Mouse (Mus musculus) layer of hippocampus, adult 18-20 months (tissue): ENCODE data around the gene Fos. TPM values are rescaled to one million over a fixed set of nuclear protein-coding genes. Genes with fewer than 3 reads are reported as not detected.
"Not testable (repeated sequence)": the region's sequence is repeated elsewhere in the genome, so short reads cannot be mapped to it uniquely, and the experiment has no call there.

Experiments
- DNase-seq, 2 experiments: peaks; one replicate each; pipeline ENCODE4 v3.0.0; 2022; ENCODE audit warnings: low spot score in 2 of 2
- total RNA-seq, 2 experiments: library from RNA; stranded (reverse); gene quantifications; 2 replicates each; pipeline ENCODE4 v1.2.3; 2021

Gene Fos
- total RNA-seq, 2 experiments from 2014 or later = 26.1 to 28.2 TPM

GRCm38 (mm10) chr12:85521101-85521500 is 47.4 kb downstream of the Fos start:
- DNase-seq = no peak

GRCm38 (mm10) chr12:85521673-85522072 is 48.0 kb downstream of the Fos start:
- no peak for DNase-seq

- no peak for DNase-seq
Observed at GRCm38 (mm10) chr12:85522631-85523388, 49.1 kb downstream of the Fos start.

- DNase-seq = no peak
Observed at GRCm38 (mm10) chr12:85523421-85524192, 49.9 kb downstream of the Fos start.

GRCm38 (mm10) chr12:85524193-85524858 is 50.6 kb downstream of the Fos start:
- peak in 1 of 2 experiments; percentile 42 for DNase-seq

- DNase-seq = not testable (repeated sequence)
Observed at GRCm38 (mm10) chr12:85524859-85525495, 51.3 kb downstream of the Fos start.

Other genes with a start within 250 kb of the Fos start
- gene Mlh3, start 203.3 kb upstream of the Fos start, total RNA-seq = 10 to 100 TPM; 18.4 to 20.5 TPM
- gene Acyp1, start 185.5 kb upstream of the Fos start, total RNA-seq = 10 to 100 TPM; 34.4 to 36.0 TPM
- gene Zc2hc1c, start 185.3 kb upstream of the Fos start, total RNA-seq = 1 to 10 TPM; 1.1 to 1.4 TPM
- 10 to 100 TPM; 34.1 to 35.2 TPM for gene Nek9, start 134.5 kb upstream of the Fos start, total RNA-seq
- gene Tmed10, start 99.0 kb upstream of the Fos start, total RNA-seq = 100 to 1,000 TPM; 164 to 170 TPM
- gene Jdp2, start 125.1 kb downstream of the Fos start, total RNA-seq = 10 to 100 TPM; 44.6 to 55.5 TPM
- gene Batf, start 212.8 kb downstream of the Fos start, total RNA-seq = under 1 TPM; 0.35 to 0.36 TPM